In the genomic region with DNA sequence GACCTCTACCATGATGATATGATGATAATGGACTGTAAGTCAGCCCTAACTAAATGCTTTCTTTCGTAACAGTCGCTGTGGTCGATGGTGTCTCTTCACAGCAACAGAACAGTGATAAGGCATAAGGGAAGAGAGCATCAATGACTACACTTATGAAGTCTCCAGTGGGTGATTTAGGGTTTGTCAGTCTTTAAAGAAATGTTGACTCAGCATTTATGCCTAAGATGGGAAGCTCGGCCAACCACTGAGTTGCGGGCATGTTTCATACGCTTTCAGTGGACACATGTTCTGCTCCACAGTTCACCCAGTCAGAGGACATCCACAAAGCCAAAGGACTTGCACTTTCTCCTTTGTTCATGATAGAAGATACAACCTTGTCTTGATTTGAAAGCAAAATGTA, we compare ENCODE assay signal across 21 mouse cellular contexts.
DNase-seq lines count a peak whose midpoint lies in the region; TF ChIP-seq lines count a peak whose summit lies in the region.
"Had no signal": no experiment of that assay in that cellular context is flagged by ENCODE, and none has a peak within 500 bp of the region (broad histone marks: within the 10 kb centered on the region; RNA-seq: fewer than 3 reads in every experiment).

No protein-coding gene starts in this region.

- in situ Hi-C loops in CH12.LX (cut with MboI; ENCODE audit: low pct_ligation_motif_present, low pct_unique_long_range_greater_than_20kb, low sequenced_read_pairs): loop anchor here (10.0 kb wide), 1 partner anchor 64 kb away; no protein-coding TSS in a partner anchor
- in situ Hi-C loops in ES-E14 (cut with MboI; ENCODE audit: low sequenced_read_pairs in 2 of 2, unreplicated experiment in 2 of 2): loop anchor here (25.0 kb wide), 2 partner anchors 179 to 454 kb away; a partner anchor contains a TSS

- dilution Hi-C loops in CH12.LX (cut with MboI; ENCODE audit: extremely low pct_ligation_motif_present, extremely low pct_unique_long_range_greater_than_20kb, low sequenced_read_pairs): no loop called here

- WGBS in heart, adult 2 months: 97% methylated on average over 6 of the region's 6 CpGs

- H3K36me3 ChIP-seq in CH12.LX (replicated peaks in 1 of 2; ENCODE audit: control insufficient read depth in 1 of 2, insufficient read depth in 1 of 2, low read length in 1 of 2) (no peaks in the 10 kb centered on the region), ES-E14 (ENCODE audit: control insufficient read depth, insufficient read depth, low read length, poor library complexity, severe bottlenecking) (peaks cover 10% of the 10 kb centered on the region; the same call in 1 of the 2 replicates), MEL (ENCODE audit: control insufficient read depth in 1 of 2, insufficient read depth in 2 of 2, low read length in 2 of 2) (no peaks in the 10 kb centered on the region)
- no peaks in the 10 kb centered on the region for H3K36me3 ChIP-seq in heart, adult 2 months (ENCODE audit: control insufficient read depth, insufficient read depth, low read length)
- H3K36me3 ChIP-seq: G1E had no signal

- H3K9me3 ChIP-seq in CH12.LX (replicated peaks; ENCODE audit: low read length) (peaks cover 7% of the 10 kb centered on the region), ES-E14 (ENCODE audit: control insufficient read depth, insufficient read depth, low read depth, low read length) (no peaks in the 10 kb centered on the region), MEL (replicated peaks; ENCODE audit: insufficient read depth, low read length) (no peaks in the 10 kb centered on the region)

- H3K27me3 ChIP-seq in CH12.LX (replicated peaks): no peaks in the 10 kb centered on the region
- no peaks in the 10 kb centered on the region; a peak in 1 of 4 replicates for H3K27me3 ChIP-seq in MEL (ENCODE audit: control insufficient read depth in 1 of 2, insufficient read depth in 2 of 2, low read length in 2 of 2)
- no peaks in the 10 kb centered on the region for H3K27me3 ChIP-seq in heart, adult 2 months (ENCODE audit: control insufficient read depth, insufficient read depth, low read length)
- H3K27me3 ChIP-seq: Patski had no signal

- DNase-seq in CH12.LX (ENCODE audit: extremely low read depth) (no peak), ES-E14 (ENCODE audit: low read depth, low spot score) (no peak), MEL (ENCODE audit: low read depth, low spot score) (no peak)
- DNase-seq in heart, adult 2 months: no peak
- no peak for DNase-seq in lung, adult 18-20 months
- no peak for DNase-seq in right cerebral cortex, postnatal 14 days
- DNase-seq: adrenal gland, adult 2 months; adrenal gland, adult 8-10 months; adrenal gland, postnatal 10 days; adrenal gland, postnatal 14 days; adrenal gland, postnatal 25 days; adrenal gland, postnatal 36 days; B cell, adult 2 months; cerebellum, adult 11 months; cerebellum, adult 11-12 months; cerebellum, adult 18-20 months; cerebellum, adult 2 months; cerebellum, adult 8-10 months; cerebellum, adult 9-10 months had no signal

- H3K27ac ChIP-seq in CH12.LX (ENCODE audit: insufficient read depth, low read depth): no peak overlapping the region
- H3K27ac ChIP-seq in ES-E14 (ENCODE audit: insufficient read depth, low read depth, low read length, poor library complexity, severe bottlenecking): no peak overlapping the region
- no peak overlapping the region for H3K27ac ChIP-seq in MEL (ENCODE audit: control insufficient read depth, low read depth, low read length)
- H3K27ac ChIP-seq in heart, adult 2 months: no peak overlapping the region

- H3K4me3 ChIP-seq in CH12.LX (replicated peaks in 1 of 3; ENCODE audit: low read depth in 2 of 3, low read length in 2 of 3, poor library complexity in 1 of 3) (no peak overlapping the region), ES-E14 (ENCODE audit: insufficient read depth in 1 of 2, low read depth in 1 of 2, low read length in 2 of 2, poor library complexity in 1 of 2, severe bottlenecking in 1 of 2) (no peak overlapping the region), MEL (ENCODE audit: control insufficient read depth in 1 of 2, insufficient read depth in 1 of 2, low read depth in 2 of 2, low read length in 2 of 2) (no peak overlapping the region)
- no peak overlapping the region for H3K4me3 ChIP-seq in heart, adult 2 months

- H3K79me2 ChIP-seq in CH12.LX (replicated peaks; ENCODE audit: control insufficient read depth, extremely low read depth, insufficient read depth, poor library complexity, severe bottlenecking) (no peaks in the 10 kb centered on the region), MEL (ENCODE audit: control insufficient read depth, insufficient read depth, low read length, poor library complexity) (no peaks in the 10 kb centered on the region)
- no peaks in the 10 kb centered on the region for H3K79me2 ChIP-seq in heart, adult 2 months (replicated peaks; ENCODE audit: control insufficient read depth, insufficient read depth, low read length)

- H3K9ac ChIP-seq in CH12.LX (ENCODE audit: insufficient read depth, low read depth) (no peak overlapping the region), ES-E14 (ENCODE audit: insufficient read depth, low read depth, low read length, poor library complexity, severe bottlenecking) (no peak overlapping the region), MEL (ENCODE audit: control insufficient read depth, low read depth, low read length, poor library complexity, severe bottlenecking) (no peak overlapping the region)
- no peak overlapping the region for H3K9ac ChIP-seq in heart, adult 2 months (ENCODE audit: low read depth, low read length)

- no peak for TF ChIP-seq RAD21 in CH12.LX (IDR thresholded peaks at IDR 0.05; ENCODE audit: low read depth, low read length)
- no peak for TF ChIP-seq RAD21 in MEL (IDR thresholded peaks at IDR 0.05; ENCODE audit: low read depth, low read length)

- H3K4me1 ChIP-seq in CH12.LX (ENCODE audit: control insufficient read depth in 1 of 2, insufficient read depth in 2 of 2) (no peaks in the 10 kb centered on the region; a peak in 1 of 4 replicates), ES-E14 (ENCODE audit: control insufficient read depth in 2 of 2, insufficient read depth in 2 of 2, low read length in 2 of 2, poor library complexity in 1 of 2) (no peaks in the 10 kb centered on the region), MEL (ENCODE audit: control insufficient read depth in 1 of 2, insufficient read depth in 2 of 2, low read length in 2 of 2) (no peaks in the 10 kb centered on the region)
- peaks cover 1% of the 10 kb centered on the region; the same call in 1 of the 2 replicates for H3K4me1 ChIP-seq in heart, adult 2 months (ENCODE audit: control insufficient read depth, insufficient read depth, low read length)

- intact Hi-C loops in heart, adult 2 months (cut with DNase I): no loop called here

- TF ChIP-seq EP300 in CH12.LX (IDR thresholded peaks at IDR 0.05; ENCODE audit: low read length): no peak
- no peak for TF ChIP-seq EP300 in MEL (IDR thresholded peaks at IDR 0.05; ENCODE audit: low read depth in 1 of 2, low read length in 2 of 2)
- no peak for TF ChIP-seq EP300 in heart, adult 2 months (IDR thresholded peaks at IDR 0.05; ENCODE audit: insufficient read depth, low read depth, low read length)

- no peak overlapping the region for H3K4me2 ChIP-seq in CH12.LX (ENCODE audit: insufficient read depth, low read depth, poor library complexity, severe bottlenecking)

- TF ChIP-seq CTCF in CH12.LX (conservative IDR thresholded peaks at IDR 0.05 in 1 of 2, IDR thresholded peaks at IDR 0.05 in 1 of 2; ENCODE audit: low read depth in 2 of 2, low read length in 2 of 2) (no peak), MEL (IDR thresholded peaks at IDR 0.05 in 2 of 3, conservative IDR thresholded peaks at IDR 0.05 in 1 of 3; ENCODE audit: control insufficient read depth in 1 of 3, insufficient read depth in 1 of 3, low read depth in 2 of 3, low read length in 3 of 3, poor library complexity in 1 of 3, severe bottlenecking in 1 of 3) (no peak)
- no peak for TF ChIP-seq CTCF in heart, adult 2 months (IDR thresholded peaks at IDR 0.05)

- no peak for TF ChIP-seq POLR2A in CH12.LX (IDR thresholded peaks at IDR 0.05; ENCODE audit: low read depth, low read length)
- TF ChIP-seq POLR2A in MEL (IDR thresholded peaks at IDR 0.05; ENCODE audit: control insufficient read depth in 1 of 2, insufficient read depth in 1 of 2, low read depth in 1 of 2, low read length in 2 of 2, poor library complexity in 1 of 2): no peak
- TF ChIP-seq POLR2A in heart, adult 2 months (IDR thresholded peaks at IDR 0.05; ENCODE audit: insufficient read depth, low read depth, low read length): no peak

TF ChIP-seq in CH12.LX, 34 proteins besides CTCF, POLR2A, EP300 and RAD21:
- TF ChIP-seq TBP (conservative IDR thresholded peaks at IDR 0.05; ENCODE audit: low read depth, low read length) (no peak), CHD2 (IDR thresholded peaks at IDR 0.05; ENCODE audit: low read length) (no peak), TCF12 (IDR thresholded peaks at IDR 0.05; ENCODE audit: low read depth, low read length) (no peak), MAFK (IDR thresholded peaks at IDR 0.05; ENCODE audit: insufficient replicate concordance, low read length) (peak; percentile 88)

TF ChIP-seq in ES-E14, 5 proteins besides CTCF, POLR2A, EP300 and RAD21:
- no peak for TF ChIP-seq CHD2 (IDR thresholded peaks at IDR 0.05; ENCODE audit: low read depth, low read length)
- TF ChIP-seq MAFK (IDR thresholded peaks at IDR 0.05; ENCODE audit: insufficient read depth, low read depth, low read length): peak; percentile 89
- no peak for TF ChIP-seq HCFC1 (IDR thresholded peaks at IDR 0.05; ENCODE audit: borderline replicate concordance, insufficient read depth, low read length)

TF ChIP-seq in MEL, 35 proteins besides CTCF, POLR2A, EP300 and RAD21:
- TF ChIP-seq MXI1 (IDR thresholded peaks at IDR 0.05; ENCODE audit: low read depth, low read length) (no peak), MAFK (IDR thresholded peaks at IDR 0.05; ENCODE audit: borderline replicate concordance, low read depth, low read length) (peak; percentile 77; the same call in 1 of the 2 replicates)
